Mouse (Mus musculus) T-helper 1 cell (primary cell): Measurements from ENCODE around the gene Stard9.
"Not testable (repeated sequence)": the region's sequence is repeated elsewhere in the genome, so short reads cannot be mapped to it uniquely, and the experiment has no call there.

Experiments used
- in situ Hi-C: fragments of 300-600 bp; cut with MboI, MseI; formaldehyde crosslinking; loops from one replicate; pipeline ENCODE4 v1.15.1; 2025; ENCODE audit warnings: high pct_unique_total_duplicates

Stard9 gene

GRCm38 (mm10) chr2:120654693-120655092, 25.8 kb downstream of the Stard9 start:
- in situ Hi-C loops, result no loop called here

- in situ Hi-C loops, result no loop called here
Measured at GRCm38 (mm10) chr2:120655905-120656304, 27.0 kb downstream of the Stard9 start.

- in situ Hi-C loops, result no loop called here
Measured at GRCm38 (mm10) chr2:120656711-120657110, 27.8 kb downstream of the Stard9 start.

GRCm38 (mm10) chr2:120658486-120658885, 29.6 kb downstream of the Stard9 start:
- in situ Hi-C loops, result no loop called here

GRCm38 (mm10) chr2:120659318-120659717, 30.4 kb downstream of the Stard9 start:
- in situ Hi-C loops, result no loop called here

GRCm38 (mm10) chr2:120660486-120661078, 31.7 kb downstream of the Stard9 start:
- in situ Hi-C loops, result no loop called here

- in situ Hi-C loops, result no loop called here
Measured at GRCm38 (mm10) chr2:120662766-120663165, 33.8 kb downstream of the Stard9 start.

- in situ Hi-C loops, result no loop called here
Measured at GRCm38 (mm10) chr2:120663491-120664154, 34.7 kb downstream of the Stard9 start.

- in situ Hi-C loops, result no loop called here
Measured at GRCm38 (mm10) chr2:120667446-120667845, 38.5 kb downstream of the Stard9 start.

GRCm38 (mm10) chr2:120670253-120670652, 41.3 kb downstream of the Stard9 start:
- in situ Hi-C loops, result no loop called here

GRCm38 (mm10) chr2:120681151-120681550, 52.2 kb downstream of the Stard9 start:
- in situ Hi-C loops, result not testable (repeated sequence)

- in situ Hi-C loops, result no loop called here
Measured at GRCm38 (mm10) chr2:120697767-120698166, 68.8 kb downstream of the Stard9 start.

- in situ Hi-C loops, result no loop called here
Measured at GRCm38 (mm10) chr2:120700379-120700885, 71.5 kb downstream of the Stard9 start.

- in situ Hi-C loops, result no loop called here
Measured at GRCm38 (mm10) chr2:120702675-120703074, 73.8 kb downstream of the Stard9 start.

GRCm38 (mm10) chr2:120707041-120707440, 78.1 kb downstream of the Stard9 start:
- in situ Hi-C loops, result no loop called here

- in situ Hi-C loops, result no loop called here
Measured at GRCm38 (mm10) chr2:120710154-120710553, 81.2 kb downstream of the Stard9 start.

GRCm38 (mm10) chr2:120710948-120711347, 82.0 kb downstream of the Stard9 start:
- in situ Hi-C loops, result no loop called here

GRCm38 (mm10) chr2:120713441-120713840, 84.5 kb downstream of the Stard9 start:
- in situ Hi-C loops, result no loop called here

- in situ Hi-C loops, result no loop called here
Measured at GRCm38 (mm10) chr2:120718496-120718895, 89.6 kb downstream of the Stard9 start.

GRCm38 (mm10) chr2:120720821-120721220, 91.9 kb downstream of the Stard9 start:
- in situ Hi-C loops, result no loop called here

GRCm38 (mm10) chr2:120721911-120722310, 93.0 kb downstream of the Stard9 start:
- in situ Hi-C loops, result no loop called here

GRCm38 (mm10) chr2:120722491-120722890, 93.6 kb downstream of the Stard9 start:
- in situ Hi-C loops, result no loop called here

GRCm38 (mm10) chr2:120723621-120724020, 94.7 kb downstream of the Stard9 start:
- in situ Hi-C loops, result no loop called here
